Mouse (Mus musculus) CH12.LX (cell line): ENCODE data around the gene Tbc1d22b. TPM values are rescaled to one million over a fixed set of nuclear protein-coding genes. Genes with fewer than 3 reads are reported as not detected.
A peak's percentile ranks its signal among the peaks of the same experiment; 100 is the strongest.

Experiments
- DNase-seq: peaks from one replicate; pipeline ENCODE4 v3.0.0-alpha.2; 2013; ENCODE audit errors: extremely low read depth
- H3K27ac ChIP-seq: 2 replicates; pipeline ENCODE4 v1.5.1; 2012; ENCODE audit warnings: low read depth, mild to moderate bottlenecking, control low read depth, moderate library complexity; ENCODE audit not compliant: insufficient read depth
- H3K27me3 ChIP-seq: replicated peaks from 2 replicates; pipeline ENCODE3; 2012; ENCODE audit warnings: inconsistent platforms
- H3K36me3 ChIP-seq, 2 experiments: replicated peaks in 1 of 2; 2 replicates each; pipeline versions ENCODE3 to v1.6.1; 2012; ENCODE audit warnings: inconsistent platforms in 1 of 2, low read length in 1 of 2, mild to moderate bottlenecking in 1 of 2, mixed read lengths in 1 of 2, moderate library complexity in 1 of 2; ENCODE audit not compliant: control insufficient read depth in 1 of 2, insufficient read depth in 1 of 2
- H3K4me1 ChIP-seq, 2 experiments: 2 replicates each; pipeline ENCODE4 v1.6.1; 2012; ENCODE audit warnings: inconsistent platforms in 1 of 2, moderate library complexity in 1 of 2; ENCODE audit not compliant: insufficient read depth in 2 of 2, control insufficient read depth in 1 of 2
- H3K4me2 ChIP-seq: 2 replicates; pipeline ENCODE4 v1.6.1; 2012; ENCODE audit warnings: low read depth, mild to moderate bottlenecking, control low read depth; ENCODE audit not compliant: poor library complexity, insufficient read depth, severe bottlenecking
- H3K4me3 ChIP-seq, 3 experiments: fragments of 150-350 bp in 1 of 3; sonication (generic) in 1 of 3; replicated peaks in 1 of 3; 2 replicates each; pipeline versions ENCODE3 to v1.5.1; 2011 to 2012; ENCODE audit warnings: low read depth in 2 of 3, low read length in 2 of 3, mild to moderate bottlenecking in 2 of 3, moderate library complexity in 2 of 3, control low read depth in 1 of 3, improper control_type of control experiment in 1 of 3, inconsistent platforms in 1 of 3, mixed read lengths in 1 of 3; ENCODE audit not compliant: poor library complexity in 1 of 3
- H3K79me2 ChIP-seq: replicated peaks from 2 replicates; pipeline ENCODE4 v1.6.1; 2012; ENCODE audit warnings: mild to moderate bottlenecking, moderate library complexity; ENCODE audit not compliant: control insufficient read depth, poor library complexity, insufficient read depth, severe bottlenecking; ENCODE audit errors: extremely low read depth
- H3K9ac ChIP-seq: 2 replicates; pipeline ENCODE4 v1.6.1; 2012; ENCODE audit warnings: low read depth, mild to moderate bottlenecking, control low read depth, moderate library complexity; ENCODE audit not compliant: insufficient read depth
- H3K9me3 ChIP-seq: replicated peaks from 2 replicates; pipeline ENCODE3; 2012; ENCODE audit warnings: low read length, inconsistent platforms, mixed read lengths
- BHLHE40 ChIP-seq: IDR thresholded peaks from 2 replicates; pipeline ENCODE4 v1.6.1; 2011; ENCODE audit warnings: mild to moderate bottlenecking, low read depth, low read length, improper control_type of control experiment
- CHD1 ChIP-seq: IDR thresholded peaks from 2 replicates; pipeline ENCODE4 v1.6.1; 2012; ENCODE audit warnings: low read depth, low read length, improper control_type of control experiment, inconsistent platforms
- CTCF ChIP-seq, 2 experiments: IDR thresholded peaks in 1 of 2; conservative IDR thresholded peaks in 1 of 2; 2 replicates each; pipeline ENCODE4 v1.5.1; 2011 to 2012; ENCODE audit warnings: low read depth in 2 of 2, low read length in 2 of 2, improper control_type of control experiment in 1 of 2, inconsistent platforms in 1 of 2, mild to moderate bottlenecking in 1 of 2, moderate library complexity in 1 of 2
- E2F4 ChIP-seq: IDR thresholded peaks from 2 replicates; pipeline ENCODE4 v1.6.1; 2011; ENCODE audit warnings: low read depth, low read length, improper control_type of control experiment; ENCODE audit not compliant: insufficient replicate concordance
- ELF1 ChIP-seq: IDR thresholded peaks from 2 replicates; pipeline ENCODE4 v1.6.1; 2014; ENCODE audit warnings: low read depth, mild to moderate bottlenecking, inconsistent platforms, low read length, improper control_type of control experiment
- GABPA ChIP-seq: IDR thresholded peaks from 2 replicates; pipeline ENCODE4 v1.6.1; 2012; ENCODE audit warnings: low read depth, low read length, improper control_type of control experiment, inconsistent platforms; ENCODE audit not compliant: insufficient replicate concordance
- HCFC1 ChIP-seq: IDR thresholded peaks from 2 replicates; pipeline ENCODE4 v1.6.1; 2012; ENCODE audit warnings: low read depth, mild to moderate bottlenecking, inconsistent platforms, low read length, improper control_type of control experiment
- JUN ChIP-seq: IDR thresholded peaks from 2 replicates; pipeline ENCODE4 v1.6.1; 2011; ENCODE audit warnings: low read depth, mild to moderate bottlenecking, low read length, improper control_type of control experiment, moderate library complexity; ENCODE audit not compliant: insufficient read depth
- JUND ChIP-seq: conservative IDR thresholded peaks from 2 replicates; pipeline ENCODE4 v1.6.1; 2011; ENCODE audit warnings: low read depth, low read length, improper control_type of control experiment
- KAT2A ChIP-seq: IDR thresholded peaks from 2 replicates; pipeline ENCODE4 v1.6.1; 2012; ENCODE audit warnings: low read length, improper control_type of control experiment, inconsistent platforms; ENCODE audit not compliant: insufficient replicate concordance
- MAX ChIP-seq: IDR thresholded peaks from 2 replicates; pipeline ENCODE4 v1.6.1; 2011; ENCODE audit warnings: low read length, improper control_type of control experiment
- MEF2A ChIP-seq: IDR thresholded peaks from 2 replicates; pipeline ENCODE4 v1.6.1; 2014; ENCODE audit warnings: low read depth, mild to moderate bottlenecking, inconsistent platforms, low read length, improper control_type of control experiment, borderline replicate concordance
- MYC ChIP-seq: IDR thresholded peaks from 2 replicates; pipeline ENCODE4 v1.6.1; 2011; ENCODE audit warnings: low read depth, mild to moderate bottlenecking, improper control_type of control experiment, low read length
- NELFE ChIP-seq: IDR thresholded peaks from 2 replicates; pipeline ENCODE4 v1.6.1; 2011; ENCODE audit warnings: low read depth, low read length, improper control_type of control experiment
- SIN3A ChIP-seq: IDR thresholded peaks from 2 replicates; pipeline ENCODE4 v1.6.1; 2012; ENCODE audit warnings: low read length, improper control_type of control experiment, inconsistent platforms
- TBP ChIP-seq: conservative IDR thresholded peaks from 2 replicates; pipeline ENCODE4 v1.6.1; 2011; ENCODE audit warnings: low read depth, low read length, improper control_type of control experiment
- TCF12 ChIP-seq: IDR thresholded peaks from 2 replicates; pipeline ENCODE4 v1.6.1; 2014; ENCODE audit warnings: low read depth, mild to moderate bottlenecking, inconsistent platforms, low read length, improper control_type of control experiment
- UBTF ChIP-seq: IDR thresholded peaks from 2 replicates; pipeline ENCODE4 v1.6.1; 2012; ENCODE audit warnings: low read depth, mild to moderate bottlenecking, inconsistent platforms, low read length, improper control_type of control experiment, moderate library complexity
- ZC3H11A ChIP-seq: IDR thresholded peaks from 2 replicates; pipeline ENCODE4 v1.6.1; 2012; ENCODE audit warnings: low read depth, mild to moderate bottlenecking, inconsistent platforms, low read length, improper control_type of control experiment
- ZNF384 ChIP-seq: IDR thresholded peaks from 2 replicates; pipeline ENCODE4 v1.6.1; 2012; ENCODE audit warnings: low read depth, low read length, improper control_type of control experiment, inconsistent platforms
- dilution Hi-C: fragments of 300-500 bp; cut with MboI; formaldehyde crosslinking; loops from 2 replicates; pipeline ENCODE4 v1.14.3; 2020; ENCODE audit warnings: low sequenced_read_pairs; ENCODE audit not compliant: extremely low pct_unique_long_range_greater_than_20kb, extremely low pct_ligation_motif_present
- in situ Hi-C: fragments of 300-500 bp; cut with MboI; formaldehyde crosslinking; loops from 3 replicates; pipeline ENCODE4 v1.14.3; 2019; ENCODE audit warnings: low sequenced_read_pairs, low pct_ligation_motif_present, low pct_unique_long_range_greater_than_20kb, mixed read lengths
- polyA plus RNA-seq: library from polyadenylated mRNA; unstranded; fragments of >175 nt; gene quantifications from 2 replicates; pipeline ENCODE4 v1.2.1, GENCODE M21; 2012; ENCODE audit warnings: low read depth; ENCODE audit not compliant: insufficient read length
- total RNA-seq, 2 experiments: library from RNA; depleted of rRNA; stranded (reverse); fragments of 300-350 nt in 1 of 2; fragments of >200 nt in 1 of 2; gene quantifications; 2 replicates each; pipeline ENCODE4 v1.2.3; 2012 to 2014

The Tbc1d22b gene
- total and polyA plus RNA-seq, 3 experiments, result 3.8 to 17.3 (median 6.6) TPM

- in situ Hi-C loops (no loop called here), dilution Hi-C loops (no loop called here)
- TF ChIP-seq ZNF384 (no peak), CTCF (conservative IDR thresholded peaks at IDR 0.05 in 1 of 2, IDR thresholded peaks at IDR 0.05 in 1 of 2; ENCODE audit: low read depth in 2 of 2, low read length in 2 of 2) (0 out of 4 replicates have a peak, but pooled peaks of 1 of the 2 experiments have one; percentile 16)
- Histone ChIP-seq H3K4me2 (no peak overlapping the region), H3K9me3 (peaks cover 10% of the 10 kb centered on the region), H3K4me1 (peaks cover 0 to 3% of the 10 kb centered on the region in 2 experiments; a peak in 1 of 4 replicates), H3K36me3 (no peaks in the 10 kb centered on the region), H3K27me3 (peaks cover 5% of the 10 kb centered on the region), H3K9ac (no peak overlapping the region), H3K79me2 (no peaks in the 10 kb centered on the region), H3K27ac (no peak overlapping the region), H3K4me3 (no peak overlapping the region)
- no peak for DNase-seq
Measured at GRCm38 (mm10) chr17:29544064-29544463, 5.5 kb upstream of the Tbc1d22b start.

- peaks cover 5% of the 10 kb centered on the region; the same call in 1 of the 2 replicates for H3K79me2 ChIP-seq
- dilution Hi-C loops (no loop called here), in situ Hi-C loops (no loop called here)
- no peak overlapping the region for H3K4me2 ChIP-seq
- DNase-seq, result no peak
- H3K27ac ChIP-seq, result no peak overlapping the region
- peaks cover 10% of the 10 kb centered on the region for H3K9me3 ChIP-seq
- H3K4me1 ChIP-seq, result peaks cover 0 to 4% of the 10 kb centered on the region in 2 experiments; a peak in 1 of 4 replicates
- H3K4me3 ChIP-seq, result no peak overlapping the region
- no peaks in the 10 kb centered on the region for H3K36me3 ChIP-seq
- TF ChIP-seq CHD1 (no peak), KAT2A (no peak), NELFE (no peak), ZC3H11A (no peak), MAX (no peak), JUN (no peak), MEF2A (no peak), ELF1 (no peak), TBP (no peak), CTCF (conservative IDR thresholded peaks at IDR 0.05 in 1 of 2, IDR thresholded peaks at IDR 0.05 in 1 of 2; ENCODE audit: low read depth in 2 of 2, low read length in 2 of 2) (no peak), TCF12 (no peak), UBTF (no peak), SIN3A (no peak), GABPA (no peak), BHLHE40 (no peak), E2F4 (no peak), MYC (no peak), HCFC1 (no peak), JUND (no peak)
- H3K27me3 ChIP-seq, result peaks cover 5% of the 10 kb centered on the region
- H3K9ac ChIP-seq, result no peak overlapping the region
Measured at GRCm38 (mm10) chr17:29545241-29545640, 4.3 kb upstream of the Tbc1d22b start.
